Mouse (Mus musculus): ENCODE data around the gene Atr.

DNA sequence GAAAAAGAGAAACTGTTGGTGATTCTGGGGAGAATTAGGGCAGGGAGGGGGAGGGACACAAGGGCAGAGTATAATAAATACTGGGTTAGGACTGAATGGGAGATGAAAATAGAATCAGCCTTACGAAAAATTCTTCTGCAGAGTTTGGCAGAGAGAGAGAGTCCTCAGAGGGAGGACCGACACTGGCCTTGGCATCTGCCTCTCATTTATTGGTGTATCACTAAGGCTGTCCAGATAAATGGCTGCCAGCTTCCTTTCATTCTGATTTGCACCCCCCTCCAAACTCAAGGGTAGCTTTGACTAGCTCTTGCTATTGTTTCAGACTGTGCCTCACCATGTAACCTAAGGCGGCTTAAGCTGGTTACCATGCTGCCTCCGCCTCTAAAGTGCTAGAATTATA is 1.4 kb upstream of the Atr start:
- TF ChIP-seq CTCF (IDR thresholded peaks at IDR 0.05; ENCODE audit: low read depth, low read length), result no peak
- no peak for TF ChIP-seq POLR2A (IDR thresholded peaks at IDR 0.05; ENCODE audit: extremely low read depth, insufficient read depth, low read length)

All from liver, adult 2 months (tissue).